ENCODE assay signal across 8 mouse cellular contexts in genomic region chr2:118659077-118659476, GRCm38 (mm10). TPM values are rescaled to one million over a fixed set of nuclear protein-coding genes. Genes with fewer than 3 reads are reported as not detected.
DNase-seq lines count a peak whose midpoint lies in the region; ATAC-seq and TF ChIP-seq lines count a peak whose summit lies in the region.

No protein-coding gene starts in this region.

- POLR2A ChIA-PET in Patski (lab: Charles Lee), result no interaction called here

- 0 out of 2 replicates have a peak overlapping the region, but pooled peaks have one; percentile 6 for H3K27ac ChIP-seq in neural tube, embryonic 11.5 days (ENCODE audit: low read depth, low read length)
- peak overlapping the region; percentile 29 for H3K27ac ChIP-seq in small intestine, adult 2 months (ENCODE audit: insufficient read depth, low read depth, low read length)
- H3K27ac ChIP-seq in forebrain, embryonic 12.5 days, result no peak overlapping the region

- no peak for TF ChIP-seq POLR2A in small intestine, adult 2 months (IDR thresholded peaks at IDR 0.05; ENCODE audit: low read depth, low read length)

- CTCF ChIA-PET in Patski (lab: Charles Lee), result no interaction called here

- peaks cover 16% of the 10 kb centered on the region for H3K4me1 ChIP-seq in neural tube, embryonic 11.5 days (ENCODE audit: control insufficient read depth, insufficient read depth, low read length)
- H3K4me1 ChIP-seq in small intestine, adult 2 months (ENCODE audit: control insufficient read depth, insufficient read depth, insufficient read length, low read length), result peaks cover 50% of the 10 kb centered on the region
- peaks cover 32% of the 10 kb centered on the region for H3K4me1 ChIP-seq in forebrain, embryonic 12.5 days

- no peak for ATAC-seq in neural tube, embryonic 11.5 days (ENCODE audit: insufficient read depth, low FRiP score, low TSS enrichment)
- ATAC-seq in Patski, result peak; percentile 75
- peak; percentile 69 for ATAC-seq in erythroblast, adult 5-6 weeks (replicated peaks; ENCODE audit: low FRiP score, poor library complexity, severe bottlenecking)
- no peak for ATAC-seq in forebrain, embryonic 12.5 days (ENCODE audit: low FRiP score)

- H3K9me3 ChIP-seq in neural tube, embryonic 11.5 days (ENCODE audit: control insufficient read depth, low read length), result no peaks in the 10 kb centered on the region
- no peaks in the 10 kb centered on the region for H3K9me3 ChIP-seq in forebrain, embryonic 12.5 days

- H3K27me3 ChIP-seq in neural tube, embryonic 11.5 days (ENCODE audit: control insufficient read depth, insufficient read depth, low read length), result peaks cover 18% of the 10 kb centered on the region
- H3K27me3 ChIP-seq in Patski, result no peaks in the 10 kb centered on the region
- H3K27me3 ChIP-seq in small intestine, adult 2 months (ENCODE audit: control insufficient read depth, insufficient read depth, low read length), result no peaks in the 10 kb centered on the region
- peaks cover 20% of the 10 kb centered on the region for H3K27me3 ChIP-seq in forebrain, embryonic 12.5 days

- no peak overlapping the region for H3K4me3 ChIP-seq in neural tube, embryonic 11.5 days (ENCODE audit: low read depth, low read length)
- H3K4me3 ChIP-seq in small intestine, adult 2 months (ENCODE audit: low read depth, low read length), result no peak overlapping the region
- H3K4me3 ChIP-seq in forebrain, embryonic 12.5 days (replicated peaks), result no peak overlapping the region

- H3K9ac ChIP-seq in neural tube, embryonic 11.5 days (ENCODE audit: low read length), result no peak overlapping the region
- no peak overlapping the region for H3K9ac ChIP-seq in forebrain, embryonic 12.5 days

- in situ Hi-C loops in Patski (cut with MboI; ENCODE audit: low pct_unique_long_range_greater_than_20kb), result no loop called here

- 85% methylated on average over 1 of the region's 1 CpGs for WGBS in neural tube, embryonic 11.5 days
- 23% methylated on average over 1 of the region's 1 CpGs for WGBS in small intestine, adult 2 months
- WGBS in forebrain, embryonic 12.5 days, result 71% methylated on average over 1 of the region's 1 CpGs

- no peak overlapping the region for H3K4me2 ChIP-seq in neural tube, embryonic 11.5 days (ENCODE audit: low read depth)
- no peak overlapping the region for H3K4me2 ChIP-seq in forebrain, embryonic 12.5 days

- DNase-seq in neural tube, embryonic 11.5 days (ENCODE audit: low spot score), result no peak
- no peak for DNase-seq in neural tube, embryonic 10.5 days (ENCODE audit: extremely low spot score, low spot score)
- peak; percentile 85 for DNase-seq in Patski (ENCODE audit: low read depth, low spot score)
- peak; percentile 45 to 69 for DNase-seq in left cerebral cortex, postnatal 14 days (ENCODE audit: low spot score in 2 of 2)
- DNase-seq in T-cell, adult 2 months (ENCODE audit: low spot score), result no peak

- TF ChIP-seq CTCF in Patski (IDR thresholded peaks at IDR 0.05), result no peak
- TF ChIP-seq CTCF in small intestine, adult 2 months (IDR thresholded peaks at IDR 0.05; ENCODE audit: extremely low read depth, insufficient read length, insufficient replicate concordance, low read depth, low read length), result no peak

- intact Hi-C loops in left cerebral cortex, postnatal 14 days (cut with DNase I), result no loop called here

- H3K36me3 ChIP-seq in neural tube, embryonic 11.5 days (ENCODE audit: control insufficient read depth, insufficient read depth, low read length), result no peaks in the 10 kb centered on the region
- no peaks in the 10 kb centered on the region for H3K36me3 ChIP-seq in small intestine, adult 2 months (ENCODE audit: control insufficient read depth, insufficient read depth, low read length)
- H3K36me3 ChIP-seq in forebrain, embryonic 12.5 days (replicated peaks), result no peaks in the 10 kb centered on the region

RNA-seq across cellular contexts. Expression of gene Pak6, which starts 4.0 kb away (rescaled TPM):
- polyA plus RNA-seq in neural tube, embryonic 11.5 days (2014; fragmentation: Nextera tagmentation; extraction: Ambion mirVana), result 0.78 and 1.6 TPM in 2 replicates
- polyA plus RNA-seq in Patski (2021), result 0.15 TPM
- not detected in 2 replicates for total RNA-seq in erythroblast, adult 5-6 weeks (2015; ENCODE audit: low replicate concordance)
- 0.77 TPM in 1 of 2 replicates, not detected in the other for total RNA-seq in erythroblast, adult 5-6 weeks (2017; ENCODE audit: low replicate concordance)
- total RNA-seq in left cerebral cortex, postnatal 14 days (2021), result 100 to 1,000 TPM; 117 to 122 TPM
- 1.8 and 2.0 TPM in 2 replicates for polyA plus RNA-seq in small intestine, adult 2 months (2012; rRNA removed)
- polyA plus RNA-seq in forebrain, embryonic 12.5 days (2016; fragmentation: Nextera tagmentation; extraction: Ambion mirVana), result 4.4 and 6.5 TPM in 2 replicates

RNA-seq across cellular contexts. Expression of gene Ankrd63, which starts 44.7 kb away (rescaled TPM):
- polyA plus RNA-seq in neural tube, embryonic 11.5 days (2014; fragmentation: Nextera tagmentation; extraction: Ambion mirVana), result not detected in 2 replicates
- 0.01 TPM for polyA plus RNA-seq in Patski (2021)
- 0.19 TPM in 1 of 2 replicates, not detected in the other for total RNA-seq in erythroblast, adult 5-6 weeks (2015; ENCODE audit: low replicate concordance)
- total RNA-seq in erythroblast, adult 5-6 weeks (2017; ENCODE audit: low replicate concordance), result 0.14 TPM in 1 of 2 replicates, not detected in the other
- total RNA-seq in left cerebral cortex, postnatal 14 days (2021), result 10 to 100 TPM; 15.7 to 17.3 TPM
- 0.13 and 1.4 TPM in 2 replicates for polyA plus RNA-seq in small intestine, adult 2 months (2012; rRNA removed)
- 0.04 and 0.08 TPM in 2 replicates for polyA plus RNA-seq in forebrain, embryonic 12.5 days (2016; fragmentation: Nextera tagmentation; extraction: Ambion mirVana)

Comparison
In these comparisons a context has a peak if more than half of its experiments do, and no peak if none do; other contexts are left out.
1. ATAC-seq: peak in Patski (single experiment) and erythroblast, adult 5-6 weeks (single experiment); none in neural tube, embryonic 11.5 days (single experiment) and forebrain, embryonic 12.5 days (single experiment).
2. DNase-seq: peak in Patski (single experiment) and left cerebral cortex, postnatal 14 days (2 of 2); none in neural tube, embryonic 11.5 days (single experiment), neural tube, embryonic 10.5 days (single experiment) and T-cell, adult 2 months (single experiment).